Mouse (Mus musculus) liver, embryonic 15.5 days (tissue): Measurements from ENCODE around the gene Rhou. TPM values are rescaled to one million over a fixed set of nuclear protein-coding genes. Genes with fewer than 3 reads are reported as not detected.

ENCODE experiments used
- ATAC-seq: fragments of 200-750 bp; cut with Nextera tagmentation; 2 replicates; pipeline ENCODE4 v1.8.0; 2017; ENCODE audit warnings: moderate number of reproducible peaks, mild to moderate bottlenecking, moderate library complexity; ENCODE audit not compliant: insufficient read depth
- H3K27ac ChIP-seq: fragments of 300-500 bp; sonication (generic); replicated peaks from 2 replicates; pipeline ENCODE4 v1.5.1; 2015; ENCODE audit warnings: mild to moderate bottlenecking, inconsistent platforms
- H3K27me3 ChIP-seq: fragments of 300-500 bp; sonication (generic); 2 replicates; pipeline ENCODE4 v1.6.1; 2015; ENCODE audit warnings: mild to moderate bottlenecking, inconsistent platforms
- H3K36me3 ChIP-seq: fragments of 300-500 bp; sonication (generic); replicated peaks from 2 replicates; pipeline ENCODE4 v1.6.1; 2015; ENCODE audit warnings: moderate library complexity, mild to moderate bottlenecking, inconsistent platforms
- H3K4me1 ChIP-seq: fragments of 300-500 bp; sonication (generic); replicated peaks from 2 replicates; pipeline ENCODE4 v1.6.1; 2015; ENCODE audit warnings: inconsistent platforms
- H3K4me2 ChIP-seq: fragments of 300-500 bp; sonication (generic); 2 replicates; pipeline ENCODE4 v1.6.1; 2015; ENCODE audit warnings: moderate library complexity, mild to moderate bottlenecking, inconsistent platforms
- H3K4me3 ChIP-seq: fragments of 300-500 bp; sonication (generic); replicated peaks from 2 replicates; pipeline ENCODE4 v1.5.1; 2015; ENCODE audit warnings: mild to moderate bottlenecking, inconsistent platforms
- H3K9ac ChIP-seq: fragments of 300-500 bp; sonication (generic); 2 replicates; pipeline ENCODE4 v1.6.1; 2015; ENCODE audit warnings: moderate library complexity, mild to moderate bottlenecking, inconsistent platforms
- H3K9me3 ChIP-seq: fragments of 300-500 bp; sonication (generic); replicated peaks from 2 replicates; pipeline ENCODE4 v1.6.1; 2016; ENCODE audit warnings: inconsistent platforms
- WGBS: fragments of 180-500 bp; shearing (Covaris S2); methylation state at CpG from one replicate; pipeline ENCODE4 v1.1.7; 2015; ENCODE audit warnings: mixed read lengths; ENCODE audit not compliant: insufficient replicate concordance; 5-methylcytosine and 5-hydroxymethylcytosine counted together
- polyA plus RNA-seq: library from polyadenylated mRNA; unstranded; fragments of >200 nt; fragmentation: Nextera tagmentation; extraction: Ambion mirVana; gene quantifications from 2 replicates; pipeline ENCODE4 v1.2.1, GENCODE M21; 2015

Rhou gene
- polyA plus RNA-seq, 1 experiment from 2014 or later, result 1.7 TPM

GRCm38 (mm10) chr8:123651390-123652098 lies 2.2 kb upstream of the Rhou start:
- H3K27ac ChIP-seq, result no peak overlapping the region
- H3K4me2 ChIP-seq, result no peak overlapping the region
- no peak overlapping the region for H3K4me3 ChIP-seq
- H3K27me3 ChIP-seq, result peaks cover 57% of the 10 kb centered on the region
- H3K36me3 ChIP-seq, result no peaks in the 10 kb centered on the region
- H3K4me1 ChIP-seq, result peaks cover 11% of the 10 kb centered on the region; the same call in 1 of the 2 replicates
- ATAC-seq, result no peak
- no peak overlapping the region for H3K9ac ChIP-seq
- no peaks in the 10 kb centered on the region for H3K9me3 ChIP-seq
- 50% methylated on average over 5 of the region's 5 CpGs for WGBS

- WGBS, result 46% methylated on average over 4 of the region's 4 CpGs
- Histone ChIP-seq H3K27me3 (peaks cover 61% of the 10 kb centered on the region), H3K4me2 (no peak overlapping the region), H3K36me3 (no peaks in the 10 kb centered on the region), H3K9me3 (no peaks in the 10 kb centered on the region), H3K4me1 (peaks cover 11% of the 10 kb centered on the region; the same call in 1 of the 2 replicates), H3K27ac (no peak overlapping the region), H3K4me3 (no peak overlapping the region), H3K9ac (no peak overlapping the region)
- no peak for ATAC-seq
Observed at GRCm38 (mm10) chr8:123652641-123653040, 1.1 kb upstream of the Rhou start.

- Histone ChIP-seq H3K36me3 (no peaks in the 10 kb centered on the region), H3K9me3 (no peaks in the 10 kb centered on the region)
- WGBS, result under 1% methylated on average over 72 of the region's 77 CpGs
Observed at GRCm38 (mm10) chr8:123653994-123654569, 353 bp downstream of the Rhou start.

GRCm38 (mm10) chr8:123654763-123655162 lies 1.0 kb downstream of the Rhou start:
- Histone ChIP-seq H3K4me3 (peak overlapping the region; percentile 62), H3K4me1 (peaks cover 11% of the 10 kb centered on the region; the same call in 1 of the 2 replicates), H3K9me3 (no peaks in the 10 kb centered on the region), H3K36me3 (no peaks in the 10 kb centered on the region), H3K27ac (peak overlapping the region; percentile 62), H3K9ac (no peak overlapping the region), H3K27me3 (peaks cover 61% of the 10 kb centered on the region), H3K4me2 (peak overlapping the region; percentile 59)
- no peak for ATAC-seq
- WGBS, result 21% methylated on average over 5 of the region's 5 CpGs

More at GRCm38 (mm10) chr8:123653994-123654569, 353 bp downstream of the Rhou start:
- peaks cover 61% of the 10 kb centered on the region for H3K27me3 ChIP-seq
- peak overlapping the region; percentile 59 for H3K4me2 ChIP-seq
- peak overlapping the region; percentile 62 for H3K4me3 ChIP-seq
- H3K27ac ChIP-seq, result peak overlapping the region; percentile 62; the same call in 1 of the 2 replicates
- H3K4me1 ChIP-seq, result peaks cover 11% of the 10 kb centered on the region; the same call in 1 of the 2 replicates
- H3K9ac ChIP-seq, result peak overlapping the region; percentile 50
- ATAC-seq, result peak; percentile 38

GRCm38 (mm10) chr8:123655351-123655779 lies 1.6 kb downstream of the Rhou start:
- Histone ChIP-seq H3K27ac (peak overlapping the region; percentile 62), H3K4me2 (peak overlapping the region; percentile 59), H3K36me3 (no peaks in the 10 kb centered on the region), H3K27me3 (peaks cover 61% of the 10 kb centered on the region), H3K4me1 (peaks cover 11% of the 10 kb centered on the region; the same call in 1 of the 2 replicates), H3K9me3 (no peaks in the 10 kb centered on the region), H3K9ac (no peak overlapping the region), H3K4me3 (peak overlapping the region; percentile 62)
- ATAC-seq, result 0 out of 2 replicates have a peak, but pooled peaks have one; percentile 30
- 16% methylated on average over 8 of the region's 8 CpGs for WGBS

- Histone ChIP-seq H3K4me2 (no peak overlapping the region), H3K4me1 (peaks cover 21% of the 10 kb centered on the region), H3K36me3 (no peaks in the 10 kb centered on the region), H3K9ac (no peak overlapping the region), H3K9me3 (no peaks in the 10 kb centered on the region), H3K27ac (no peak overlapping the region), H3K27me3 (peaks cover 42% of the 10 kb centered on the region), H3K4me3 (no peak overlapping the region)
- no peak for ATAC-seq
- WGBS, result 61% methylated on average over 8 of the region's 8 CpGs
Observed at GRCm38 (mm10) chr8:123657826-123658225, 4.1 kb downstream of the Rhou start.

GRCm38 (mm10) chr8:123659469-123660057 lies 5.8 kb downstream of the Rhou start:
- no peaks in the 10 kb centered on the region for H3K9me3 ChIP-seq
- H3K36me3 ChIP-seq, result no peaks in the 10 kb centered on the region
- no peak overlapping the region for H3K27ac ChIP-seq
- H3K4me1 ChIP-seq, result peaks cover 17% of the 10 kb centered on the region
- ATAC-seq, result no peak
- H3K4me2 ChIP-seq, result no peak overlapping the region
- peaks cover 25% of the 10 kb centered on the region for H3K27me3 ChIP-seq
- 58% methylated on average over 10 of the region's 10 CpGs for WGBS
- H3K9ac ChIP-seq, result no peak overlapping the region
- H3K4me3 ChIP-seq, result no peak overlapping the region

DNA sequence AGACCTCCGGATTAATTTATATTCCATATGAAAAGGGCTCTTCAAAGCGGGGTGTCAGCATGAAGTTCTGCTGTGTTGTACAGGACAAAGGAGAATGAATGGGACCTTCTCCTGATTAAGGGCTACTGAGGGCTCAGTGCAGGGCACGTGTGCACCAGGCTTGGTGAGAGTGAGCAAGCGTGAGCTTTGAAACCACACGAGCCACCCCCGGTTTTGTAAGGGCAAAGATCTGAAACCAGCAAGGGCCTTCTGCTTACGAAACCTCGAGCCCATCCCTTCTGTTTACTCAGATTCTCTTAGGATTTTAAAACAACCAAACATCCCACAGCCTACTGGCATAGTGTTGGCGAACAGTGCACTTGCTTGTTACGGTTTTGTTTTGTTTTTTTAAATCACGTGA lies 7.8 kb downstream of the Rhou start:
- Histone ChIP-seq H3K27me3 (0 out of 2 replicates have a peak, but pooled peaks cover 6% of the 10 kb centered on the region), H3K27ac (no peak overlapping the region), H3K9ac (no peak overlapping the region), H3K4me1 (peaks cover 9% of the 10 kb centered on the region), H3K9me3 (no peaks in the 10 kb centered on the region), H3K36me3 (no peaks in the 10 kb centered on the region), H3K4me3 (no peak overlapping the region), H3K4me2 (no peak overlapping the region)
- ATAC-seq, result peak; percentile 60
- 57% methylated on average over 11 of the region's 11 CpGs for WGBS

- Histone ChIP-seq H3K9ac (no peak overlapping the region), H3K4me2 (no peak overlapping the region), H3K27me3 (no peaks in the 10 kb centered on the region), H3K9me3 (no peaks in the 10 kb centered on the region), H3K36me3 (no peaks in the 10 kb centered on the region), H3K4me1 (peaks cover 20% of the 10 kb centered on the region), H3K4me3 (no peak overlapping the region), H3K27ac (no peak overlapping the region)
- WGBS, result 41% methylated on average over 6 of the region's 6 CpGs
- ATAC-seq, result no peak
Observed at GRCm38 (mm10) chr8:123665580-123665979, 11.9 kb downstream of the Rhou start.

- Histone ChIP-seq H3K4me2 (no peak overlapping the region), H3K27ac (no peak overlapping the region), H3K4me3 (no peak overlapping the region), H3K9ac (no peak overlapping the region), H3K27me3 (no peaks in the 10 kb centered on the region), H3K4me1 (peaks cover 18% of the 10 kb centered on the region), H3K36me3 (no peaks in the 10 kb centered on the region), H3K9me3 (no peaks in the 10 kb centered on the region)
- 51% methylated on average over 1 of the region's 1 CpGs for WGBS
- no peak for ATAC-seq
Observed at GRCm38 (mm10) chr8:123666832-123667231, 13.1 kb downstream of the Rhou start.

DNA sequence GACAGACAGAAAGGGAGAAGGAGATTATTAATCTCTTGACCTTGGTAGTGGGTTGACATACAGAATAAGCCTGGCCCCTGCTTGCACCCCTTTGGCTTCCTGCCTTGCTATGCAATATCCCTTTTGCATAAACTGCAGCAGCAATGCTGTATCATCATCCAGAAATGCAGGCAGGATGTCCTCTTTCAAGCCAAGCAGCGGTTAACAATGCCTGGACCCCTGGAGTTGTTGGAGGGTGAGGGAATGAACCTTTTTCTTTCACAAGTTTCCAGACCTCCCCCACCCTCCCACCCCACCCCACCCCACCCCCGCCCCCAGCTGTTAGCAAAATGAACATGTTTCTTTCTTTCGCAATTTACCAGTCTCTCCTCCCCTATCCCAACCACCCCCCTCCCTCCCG lies 15.0 kb downstream of the Rhou start:
- peak overlapping the region; percentile 66 for H3K27ac ChIP-seq
- peaks cover 17% of the 10 kb centered on the region for H3K4me1 ChIP-seq
- no peaks in the 10 kb centered on the region for H3K36me3 ChIP-seq
- H3K27me3 ChIP-seq, result no peaks in the 10 kb centered on the region
- 0 out of 2 replicates have a peak overlapping the region, but pooled peaks have one; percentile 5 for H3K4me2 ChIP-seq
- WGBS, result 17% methylated on average over 4 of the region's 4 CpGs
- H3K4me3 ChIP-seq, result no peak overlapping the region
- no peak overlapping the region for H3K9ac ChIP-seq
- no peaks in the 10 kb centered on the region for H3K9me3 ChIP-seq
- ATAC-seq, result no peak
